Mouse (Mus musculus) testis, postnatal 10 days (tissue): ENCODE measurements at regions not wholly inside any gene's neighbourhood (a gene's known extent, or its start where the extent isn't known, plus 50 kb on each side); places are given as distances from the start of the nearest gene placed in this dataset.
A peak's percentile ranks its signal among the peaks of the same experiment; 100 is the strongest.
"Not testable (repeated sequence)": the region's sequence is repeated elsewhere in the genome, so short reads cannot be mapped to it uniquely, and the experiment has no call there.

Source experiments
- DNase-seq: peaks from one replicate; pipeline ENCODE4 v3.0.0; 2021; ENCODE audit warnings: low spot score

GRCm38 (mm10) chr12:90664436-90664835 lies 73.8 kb downstream of the Dio2 start:
- DNase-seq: no peak

GRCm38 (mm10) chr12:90645452-90645851 lies 92.8 kb downstream of the Dio2 start:
- no peak for DNase-seq

GRCm38 (mm10) chr12:90643891-90644290 lies 94.3 kb downstream of the Dio2 start:
- DNase-seq: no peak

GRCm38 (mm10) chr12:90624856-90625255 lies 113.4 kb downstream of the Dio2 start:
- DNase-seq: peak; percentile 63

- DNase-seq: no peak
Measured at GRCm38 (mm10) chr12:90623426-90623825, 114.8 kb downstream of the Dio2 start.

GRCm38 (mm10) chr12:90608810-90609209 lies 129.4 kb downstream of the Dio2 start:
- DNase-seq: no peak

- DNase-seq: no peak
Measured at GRCm38 (mm10) chr12:90607894-90608293, 130.3 kb downstream of the Dio2 start.

- DNase-seq: no peak
Measured at GRCm38 (mm10) chr12:90580006-90580405, 158.2 kb downstream of the Dio2 start.

GRCm38 (mm10) chr12:90576103-90576502 lies 162.1 kb downstream of the Dio2 start:
- DNase-seq: no peak

GRCm38 (mm10) chr12:90571907-90572306 lies 166.3 kb downstream of the Dio2 start:
- DNase-seq: no peak

- DNase-seq: no peak
Measured at GRCm38 (mm10) chr12:90571506-90571905, 166.7 kb downstream of the Dio2 start.

- DNase-seq: peak; percentile 52
Measured at GRCm38 (mm10) chr12:90566349-90566748, 171.9 kb downstream of the Dio2 start.

GRCm38 (mm10) chr12:90565051-90565450 lies 173.2 kb downstream of the Dio2 start:
- no peak for DNase-seq

GRCm38 (mm10) chr12:90564594-90564993 lies 173.6 kb downstream of the Dio2 start:
- not testable (repeated sequence) for DNase-seq

GRCm38 (mm10) chr12:90542361-90542760 lies 195.9 kb downstream of the Dio2 start:
- no peak for DNase-seq
